Mouse (Mus musculus): Measurements from ENCODE around the gene Mul1. TPM values are rescaled to one million over a fixed set of nuclear protein-coding genes. Genes with fewer than 3 reads are reported as not detected.

Mul1 gene
- 18.6 and 21.1 TPM in 2 replicates for polyA plus RNA-seq (2014; fragmentation: Nextera tagmentation; extraction: Ambion mirVana)

DNA sequence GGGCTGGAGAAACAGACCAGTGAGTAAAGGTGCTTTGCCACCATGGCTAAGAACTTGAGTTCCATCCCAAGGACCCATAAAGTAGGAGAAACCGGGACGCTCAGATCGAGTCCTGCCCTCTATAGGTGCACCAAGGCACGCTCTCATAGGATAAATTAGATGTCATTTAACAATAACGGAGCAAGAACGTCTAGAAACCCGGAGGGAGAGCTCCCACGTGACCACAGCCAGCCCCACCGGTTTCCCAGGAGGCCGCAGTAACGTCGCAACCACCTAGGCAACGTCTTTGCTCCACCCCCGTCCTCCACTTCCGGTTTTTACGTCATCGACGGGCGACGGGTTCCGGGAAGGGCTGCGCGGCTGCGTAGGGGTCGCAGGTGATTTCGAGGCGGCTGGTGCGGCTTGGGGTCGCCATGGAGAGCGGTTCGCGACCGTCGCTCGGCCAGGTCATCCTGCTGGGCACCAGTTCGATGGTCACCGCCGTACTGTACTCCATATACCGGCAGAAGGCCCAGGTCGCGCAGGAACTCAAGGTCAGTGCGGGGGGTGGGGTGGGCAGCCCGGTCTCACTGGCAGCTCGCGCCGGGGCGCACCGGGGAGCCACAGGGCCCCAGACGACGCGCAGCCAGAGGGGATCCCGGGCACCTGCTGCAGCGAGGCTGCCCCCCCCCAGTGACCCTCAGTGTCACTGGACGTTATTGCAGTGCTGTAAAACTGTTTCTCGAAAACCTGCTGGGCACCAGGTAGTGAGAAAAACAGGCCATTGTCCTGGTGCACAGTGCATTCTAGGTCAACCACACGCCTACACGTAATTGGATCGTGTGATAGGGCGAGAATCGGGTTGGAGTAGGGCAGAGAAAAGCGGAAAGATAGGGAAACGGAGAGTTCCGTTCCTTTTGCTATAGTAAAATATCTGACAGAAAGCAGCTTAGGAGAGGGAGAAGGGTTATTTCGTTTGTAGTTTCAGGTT lies at the start of gene Mul1:
TSS of gene Mul1 (plus strand) at position 325 of the 970 bp plus-strand sequence.
- under 1% methylated on average over 64 of the region's 64 CpGs for WGBS
- peak within 1 kb of the TSS; percentile 79 for H3K9ac ChIP-seq (ENCODE audit: low read length)
- H3K27ac ChIP-seq (ENCODE audit: low read depth, low read length): no peak within 1 kb of the TSS
- peaks cover 6% of the 10 kb centered on the region; the same call in 1 of the 2 replicates for H3K4me1 ChIP-seq (replicated peaks; ENCODE audit: control insufficient read depth, insufficient read depth, low read length)
- DNase-seq (ENCODE audit: low spot score) (peak; percentile 97), ATAC-seq (replicated peaks; ENCODE audit: low FRiP score) (peak; percentile 92)
- peaks cover 5% of the 10 kb centered on the region; the same call in 1 of the 2 replicates for H3K36me3 ChIP-seq (ENCODE audit: control insufficient read depth, insufficient read depth, low read length)
- no peaks in the 10 kb centered on the region for H3K9me3 ChIP-seq (ENCODE audit: control insufficient read depth, low read length)
- peak within 1 kb of the TSS; percentile 77 for H3K4me2 ChIP-seq (ENCODE audit: low read depth, low read length, severe bottlenecking)
- H3K4me3 ChIP-seq (ENCODE audit: low read depth, low read length): peak within 1 kb of the TSS; percentile 76
- H3K27me3 ChIP-seq (ENCODE audit: control insufficient read depth, insufficient read depth, low read length): no peaks in the 10 kb centered on the region

- H3K4me3 ChIP-seq (ENCODE audit: low read depth, low read length): no peak overlapping the region
- no peaks in the 10 kb centered on the region for H3K36me3 ChIP-seq (ENCODE audit: control insufficient read depth, insufficient read depth, low read length)
- H3K4me2 ChIP-seq (ENCODE audit: low read depth, low read length, severe bottlenecking): no peak overlapping the region
- H3K4me1 ChIP-seq (replicated peaks; ENCODE audit: control insufficient read depth, insufficient read depth, low read length): peaks cover 10% of the 10 kb centered on the region
- H3K9me3 ChIP-seq (ENCODE audit: control insufficient read depth, low read length): no peaks in the 10 kb centered on the region
- H3K27ac ChIP-seq (ENCODE audit: low read depth, low read length): no peak overlapping the region
- peaks cover 52% of the 10 kb centered on the region for H3K27me3 ChIP-seq (ENCODE audit: control insufficient read depth, insufficient read depth, low read length)
- ATAC-seq (replicated peaks; ENCODE audit: low FRiP score) (no peak), DNase-seq (ENCODE audit: low spot score) (no peak)
- H3K9ac ChIP-seq (ENCODE audit: low read length): no peak overlapping the region
- 66% methylated on average over 7 of the region's 7 CpGs for WGBS
Observed at GRCm38 (mm10) chr4:138393703-138394102, 40.8 kb upstream of the Mul1 start.

GRCm38 (mm10) chr4:138395087-138395970 lies 39.1 kb upstream of the Mul1 start:
- peaks cover 52% of the 10 kb centered on the region for H3K27me3 ChIP-seq (ENCODE audit: control insufficient read depth, insufficient read depth, low read length)
- WGBS: under 1% methylated on average over 98 of the region's 103 CpGs
- DNase-seq (ENCODE audit: low spot score) (no peak), ATAC-seq (replicated peaks; ENCODE audit: low FRiP score) (no peak)
- H3K4me3 ChIP-seq (ENCODE audit: low read depth, low read length): peak overlapping the region; percentile 24
- no peak overlapping the region for H3K9ac ChIP-seq (ENCODE audit: low read length)
- H3K4me1 ChIP-seq (replicated peaks; ENCODE audit: control insufficient read depth, insufficient read depth, low read length): peaks cover 10% of the 10 kb centered on the region
- H3K4me2 ChIP-seq (ENCODE audit: low read depth, low read length, severe bottlenecking): peak overlapping the region; percentile 45
- no peak overlapping the region for H3K27ac ChIP-seq (ENCODE audit: low read depth, low read length)
- H3K36me3 ChIP-seq (ENCODE audit: control insufficient read depth, insufficient read depth, low read length): no peaks in the 10 kb centered on the region
- H3K9me3 ChIP-seq (ENCODE audit: control insufficient read depth, low read length): no peaks in the 10 kb centered on the region

- no peak within 1 kb of the TSS for H3K9ac ChIP-seq (ENCODE audit: low read length)
Observed at GRCm38 (mm10) chr4:138395971-138396645, 38.4 kb upstream of the Mul1 start, which contains the start of gene Fam43b. Gene Fam43b, minus strand, starts transcription at chr4:138396528.

GRCm38 (mm10) chr4:138396711-138397110 lies 37.8 kb upstream of the Mul1 start:
- peaks cover 52% of the 10 kb centered on the region for H3K27me3 ChIP-seq (ENCODE audit: control insufficient read depth, insufficient read depth, low read length)
- no peak overlapping the region for H3K4me3 ChIP-seq (ENCODE audit: low read depth, low read length)
- no peak overlapping the region for H3K4me2 ChIP-seq (ENCODE audit: low read depth, low read length, severe bottlenecking)
- no peak overlapping the region for H3K9ac ChIP-seq (ENCODE audit: low read length)
- ATAC-seq (replicated peaks; ENCODE audit: low FRiP score) (no peak), DNase-seq (ENCODE audit: low spot score) (no peak)
- no peak overlapping the region for H3K27ac ChIP-seq (ENCODE audit: low read depth, low read length)
- H3K9me3 ChIP-seq (ENCODE audit: control insufficient read depth, low read length): no peaks in the 10 kb centered on the region
- H3K36me3 ChIP-seq (ENCODE audit: control insufficient read depth, insufficient read depth, low read length): no peaks in the 10 kb centered on the region
- H3K4me1 ChIP-seq (replicated peaks; ENCODE audit: control insufficient read depth, insufficient read depth, low read length): peaks cover 10% of the 10 kb centered on the region
- WGBS: 4% methylated on average over 8 of the region's 8 CpGs

More at GRCm38 (mm10) chr4:138395971-138396645, 38.4 kb upstream of the Mul1 start, which contains the start of gene Fam43b:
- no peak within 1 kb of the TSS for H3K27ac ChIP-seq (ENCODE audit: low read depth, low read length)
- peaks cover 10% of the 10 kb centered on the region for H3K4me1 ChIP-seq (replicated peaks; ENCODE audit: control insufficient read depth, insufficient read depth, low read length)
- ATAC-seq (replicated peaks; ENCODE audit: low FRiP score) (no peak), DNase-seq (ENCODE audit: low spot score) (peak; percentile 63)
- no peaks in the 10 kb centered on the region for H3K9me3 ChIP-seq (ENCODE audit: control insufficient read depth, low read length)
- H3K36me3 ChIP-seq (ENCODE audit: control insufficient read depth, insufficient read depth, low read length): no peaks in the 10 kb centered on the region
- under 1% methylated on average over 46 of the region's 46 CpGs for WGBS
- peak within 1 kb of the TSS; percentile 45 for H3K4me2 ChIP-seq (ENCODE audit: low read depth, low read length, severe bottlenecking)
- peak within 1 kb of the TSS; percentile 24 for H3K4me3 ChIP-seq (ENCODE audit: low read depth, low read length)
- H3K27me3 ChIP-seq (ENCODE audit: control insufficient read depth, insufficient read depth, low read length): peaks cover 52% of the 10 kb centered on the region

GRCm38 (mm10) chr4:138404806-138405205 lies 29.7 kb upstream of the Mul1 start:
- WGBS: 4% methylated on average over 2 of the region's 2 CpGs

DNA sequence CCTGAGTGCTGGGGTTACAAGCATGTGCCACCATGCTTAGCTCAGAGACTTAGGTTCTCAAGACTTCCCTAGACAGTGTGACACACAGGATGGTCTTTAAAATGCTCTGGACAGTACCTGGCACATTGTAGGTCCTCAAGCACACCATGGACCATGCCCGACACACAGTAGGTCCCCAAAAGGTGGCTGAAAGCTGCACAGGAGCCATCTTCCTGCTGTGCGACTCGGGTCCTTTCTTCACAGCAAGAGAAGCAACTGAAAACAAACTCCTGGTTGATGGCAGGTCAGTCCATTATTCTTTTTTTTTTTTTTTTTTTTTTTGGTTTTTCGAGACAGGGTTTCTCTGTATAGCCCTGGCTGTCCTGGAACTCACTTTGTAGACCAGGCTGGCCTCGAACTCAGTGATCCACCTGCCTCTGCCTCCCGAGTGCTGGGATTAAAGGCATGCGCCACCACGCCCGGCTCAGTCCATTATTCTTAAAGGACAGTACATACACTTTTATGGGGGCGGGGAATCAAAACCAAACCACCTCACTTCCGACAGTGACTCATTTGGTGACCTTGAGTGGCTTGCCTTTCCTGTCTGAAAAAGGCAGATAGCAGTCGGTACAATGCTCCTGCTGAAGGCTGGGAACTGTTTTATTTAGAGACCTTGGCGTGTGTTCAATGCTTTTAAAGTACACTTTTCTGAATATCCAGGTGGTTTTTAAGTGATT lies 26.8 kb upstream of the Mul1 start:
- Histone ChIP-seq H3K4me2 (ENCODE audit: low read depth, low read length, severe bottlenecking) (no peak overlapping the region), H3K4me1 (replicated peaks; ENCODE audit: control insufficient read depth, insufficient read depth, low read length) (no peaks in the 10 kb centered on the region), H3K9ac (ENCODE audit: low read length) (no peak overlapping the region), H3K36me3 (ENCODE audit: control insufficient read depth, insufficient read depth, low read length) (no peaks in the 10 kb centered on the region), H3K27me3 (ENCODE audit: control insufficient read depth, insufficient read depth, low read length) (no peaks in the 10 kb centered on the region), H3K4me3 (ENCODE audit: low read depth, low read length) (no peak overlapping the region), H3K9me3 (ENCODE audit: control insufficient read depth, low read length) (no peaks in the 10 kb centered on the region), H3K27ac (ENCODE audit: low read depth, low read length) (no peak overlapping the region)
- no peak for ATAC-seq (replicated peaks; ENCODE audit: low FRiP score)
- 90% methylated on average over 12 of the region's 13 CpGs for WGBS
- DNase-seq (ENCODE audit: low spot score): no peak

More at GRCm38 (mm10) chr4:138404806-138405205, 29.7 kb upstream of the Mul1 start:
- DNase-seq (ENCODE audit: low spot score) (no peak), ATAC-seq (replicated peaks; ENCODE audit: low FRiP score) (no peak)
- H3K27ac ChIP-seq (ENCODE audit: low read depth, low read length): no peak overlapping the region
- H3K4me3 ChIP-seq (ENCODE audit: low read depth, low read length): no peak overlapping the region
- H3K27me3 ChIP-seq (ENCODE audit: control insufficient read depth, insufficient read depth, low read length): no peaks in the 10 kb centered on the region
- no peaks in the 10 kb centered on the region for H3K36me3 ChIP-seq (ENCODE audit: control insufficient read depth, insufficient read depth, low read length)
- H3K9me3 ChIP-seq (ENCODE audit: control insufficient read depth, low read length): no peaks in the 10 kb centered on the region
- H3K4me2 ChIP-seq (ENCODE audit: low read depth, low read length, severe bottlenecking): no peak overlapping the region
- H3K4me1 ChIP-seq (replicated peaks; ENCODE audit: control insufficient read depth, insufficient read depth, low read length): no peaks in the 10 kb centered on the region
- H3K9ac ChIP-seq (ENCODE audit: low read length): no peak overlapping the region

Data from forebrain, embryonic 11.5 days (tissue).